Mouse (Mus musculus) limb, embryonic 14.5 days (tissue): ENCODE data around the gene Gm5416. TPM values are rescaled to one million over a fixed set of nuclear protein-coding genes. Genes with fewer than 3 reads are reported as not detected.
"Not testable (repeated sequence)": the region's sequence is repeated elsewhere in the genome, so short reads cannot be mapped to it uniquely, and the experiment has no call there.

Experiments
- ATAC-seq: fragments of 200-750 bp; cut with Nextera tagmentation; 2 replicates; pipeline ENCODE4 v1.8.0; 2017; ENCODE audit warnings: low read depth, moderate number of reproducible peaks, moderate TSS enrichment; ENCODE audit not compliant: low FRiP score
- DNase-seq: peaks from one replicate; pipeline ENCODE4 v3.0.0-alpha.2; 2015; ENCODE audit warnings: low spot score
- H3K27ac ChIP-seq: fragments of 300-500 bp; sonication (generic); replicated peaks from 2 replicates; pipeline ENCODE4 v1.5.1; 2014; ENCODE audit warnings: low read depth, mild to moderate bottlenecking, low read length, moderate library complexity, mixed read lengths
- H3K27me3 ChIP-seq: fragments of 300-500 bp; sonication (generic); 2 replicates; pipeline ENCODE4 v1.6.1; 2014; ENCODE audit warnings: low read length, mixed read lengths; ENCODE audit not compliant: control insufficient read depth, insufficient read depth
- H3K36me3 ChIP-seq: fragments of 300-500 bp; sonication (generic); 2 replicates; pipeline ENCODE4 v1.6.1; 2014; ENCODE audit warnings: mild to moderate bottlenecking, low read length, moderate library complexity, mixed read lengths; ENCODE audit not compliant: control insufficient read depth, insufficient read depth
- H3K4me1 ChIP-seq: fragments of 300-500 bp; sonication (generic); 2 replicates; pipeline ENCODE4 v1.6.1; 2014; ENCODE audit warnings: antibody characterized with exemption, low read length, mixed read lengths; ENCODE audit not compliant: control insufficient read depth, insufficient read depth
- H3K4me2 ChIP-seq: fragments of 300-500 bp; sonication (generic); replicated peaks from 2 replicates; pipeline ENCODE4 v1.6.1; 2014; ENCODE audit warnings: low read depth, mild to moderate bottlenecking, low read length, moderate library complexity; ENCODE audit not compliant: severe bottlenecking
- H3K4me3 ChIP-seq: fragments of 300-500 bp; sonication (generic); replicated peaks from 2 replicates; pipeline ENCODE4 v1.5.1; 2014; ENCODE audit warnings: low read length
- H3K9ac ChIP-seq: fragments of 300-500 bp; sonication (generic); 2 replicates; pipeline ENCODE4 v1.6.1; 2014; ENCODE audit warnings: mild to moderate bottlenecking, low read depth, low read length, moderate library complexity; ENCODE audit not compliant: severe bottlenecking
- H3K9me3 ChIP-seq: fragments of 300-500 bp; sonication (generic); 2 replicates; pipeline ENCODE4 v1.6.1; 2016; ENCODE audit warnings: low read length; ENCODE audit not compliant: control insufficient read depth
- POLR2A ChIP-seq: fragments of 200-500 bp; IDR thresholded peaks from 2 replicates; pipeline ENCODE4 v1.8.0; 2012; ENCODE audit warnings: inconsistent platforms, mild to moderate bottlenecking, moderate library complexity, borderline replicate concordance; ENCODE audit not compliant: insufficient read depth, insufficient read length; ENCODE audit errors: extremely low read depth
- WGBS: fragments of 180-500 bp; shearing (Covaris S2); extraction: QIAGEN DNeasy Blood & Tissue Kit; methylation state at CpG from one replicate; pipeline ENCODE4 v1.1.7; 2014; 5-methylcytosine and 5-hydroxymethylcytosine counted together
- polyA plus RNA-seq, 2 experiments: library from polyadenylated mRNA; depleted of rRNA in 1 of 2; stranded (reverse) in 1 of 2; unstranded in 1 of 2; fragments of >200 nt; fragmentation: Nextera tagmentation in 1 of 2; extraction: Ambion mirVana in 1 of 2; gene quantifications; 2 replicates each; pipeline versions ENCODE4 v1.2.1 to v1.2.3; 2012 to 2014

The Gm5416 gene
- polyA plus RNA-seq, 2 experiments, result not detected

DNA sequence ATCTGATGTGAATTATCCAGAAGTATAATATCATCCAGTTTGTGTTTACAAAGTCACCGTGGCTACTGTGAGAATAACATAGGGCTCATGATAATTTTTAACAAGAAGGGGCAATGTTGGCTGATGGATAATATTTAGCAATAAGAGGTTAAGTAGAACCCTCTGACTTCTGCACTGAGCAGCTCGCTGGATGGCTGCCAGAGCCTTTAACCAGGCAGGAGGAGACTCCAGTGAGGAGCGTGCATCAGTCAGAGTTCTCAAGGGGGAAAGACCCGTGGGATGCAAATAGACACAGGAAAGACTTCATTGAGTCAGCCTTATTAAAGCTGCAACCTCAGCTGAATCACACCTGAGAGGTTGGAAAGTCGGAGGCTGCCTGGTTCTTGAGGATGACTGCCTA lies 6.4 kb upstream of the Gm5416 start:
- H3K4me3 ChIP-seq, result no peak overlapping the region
- no peaks in the 10 kb centered on the region for H3K9me3 ChIP-seq
- ATAC-seq, result no peak
- H3K4me1 ChIP-seq, result no peaks in the 10 kb centered on the region
- WGBS, result 71% methylated on average over 5 of the region's 5 CpGs
- no peak for DNase-seq
- no peaks in the 10 kb centered on the region for H3K36me3 ChIP-seq
- no peak overlapping the region for H3K9ac ChIP-seq
- H3K27me3 ChIP-seq, result no peaks in the 10 kb centered on the region
- H3K4me2 ChIP-seq, result no peak overlapping the region
- no peak overlapping the region for H3K27ac ChIP-seq
- TF ChIP-seq POLR2A, result no peak

DNA sequence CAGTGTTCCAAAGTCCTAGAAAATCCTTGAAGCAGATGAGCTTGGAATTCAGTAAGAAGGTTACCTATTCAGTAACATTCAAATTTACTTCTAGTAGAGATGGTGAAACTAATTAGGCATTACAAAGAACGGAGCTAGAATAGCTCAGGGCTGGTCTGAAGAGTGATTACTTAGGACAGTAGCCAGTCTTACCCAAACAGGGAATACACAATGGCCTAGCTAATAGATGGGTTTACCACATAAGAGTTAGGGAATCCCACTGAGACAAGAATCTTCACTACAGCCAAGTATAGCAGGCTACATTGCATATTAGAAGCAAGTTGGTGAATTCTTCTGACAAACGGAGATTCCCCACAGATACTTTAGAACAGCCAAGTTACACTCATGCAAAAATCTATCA lies 4.5 kb upstream of the Gm5416 start:
- not testable (repeated sequence) for H3K4me3 ChIP-seq, DNase-seq, H3K27ac ChIP-seq, H3K9ac ChIP-seq, ATAC-seq, H3K36me3 ChIP-seq, H3K9me3 ChIP-seq, H3K27me3 ChIP-seq, H3K4me1 ChIP-seq, H3K4me2 ChIP-seq
- 44% methylated on average over 2 of the region's 2 CpGs for WGBS

DNA sequence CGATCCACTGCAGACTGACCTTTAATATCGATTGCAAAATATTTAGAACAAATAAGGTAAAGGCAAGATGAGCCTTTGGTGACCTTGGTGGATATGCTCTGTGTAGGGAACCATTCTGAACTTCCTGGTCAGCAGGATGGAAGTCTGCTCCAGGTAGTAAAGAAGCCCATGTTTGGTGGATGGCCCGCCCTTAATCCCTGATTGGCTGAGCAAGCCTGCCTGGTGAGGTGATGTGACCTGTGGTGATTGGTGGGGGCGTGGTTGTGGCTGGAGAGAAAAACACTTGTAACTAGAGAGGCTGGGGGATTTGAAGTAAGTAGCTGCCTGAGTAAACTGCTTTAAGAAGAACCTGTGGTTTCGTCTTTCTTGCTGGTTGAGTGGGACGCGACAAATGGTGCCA lies 11.0 kb downstream of the Gm5416 start, which contains the start of gene 2010005H15Rik:
TSS of gene 2010005H15Rik (plus strand) at position 301 of the 400 bp plus-strand sequence.
- H3K9me3 ChIP-seq, H3K36me3 ChIP-seq, H3K27me3 ChIP-seq, H3K4me1 ChIP-seq, H3K9ac ChIP-seq, H3K4me2 ChIP-seq, DNase-seq, H3K27ac ChIP-seq, H3K4me3 ChIP-seq, ATAC-seq: not testable (repeated sequence)
- 86% methylated on average over 7 of the region's 7 CpGs for WGBS

DNA sequence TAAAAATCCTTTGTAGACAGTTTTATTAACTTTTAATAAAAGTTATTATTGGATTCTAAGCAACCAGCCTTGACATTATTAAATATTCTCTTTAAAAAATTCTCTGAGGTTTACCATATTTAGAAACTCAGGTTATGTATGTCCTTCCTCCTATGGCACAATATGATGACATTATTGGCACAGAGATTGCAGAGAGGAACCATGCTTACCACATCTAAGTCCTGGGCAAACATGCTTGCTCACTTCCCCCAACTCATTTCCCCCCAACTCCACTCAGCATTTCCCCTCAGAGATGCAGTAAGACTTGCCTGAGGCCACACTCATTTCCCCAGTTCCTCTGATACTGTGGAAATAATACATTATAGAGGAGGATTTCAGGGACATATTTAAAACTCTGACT lies 50.4 kb downstream of the Gm5416 start:
- not testable (repeated sequence) for H3K27me3 ChIP-seq, H3K27ac ChIP-seq, DNase-seq, H3K4me2 ChIP-seq, H3K9me3 ChIP-seq, ATAC-seq, H3K4me3 ChIP-seq, H3K36me3 ChIP-seq, H3K9ac ChIP-seq, H3K4me1 ChIP-seq

Other genes starting within 250 kb of the Gm5416 start
- 14.7 and 15.4 TPM in 2 replicates for gene Kpna1, start 231.7 kb upstream of the Gm5416 start, polyA plus RNA-seq (2012; rRNA removed)
- gene Kpna1, start 231.7 kb upstream of the Gm5416 start, polyA plus RNA-seq (2014; fragmentation: Nextera tagmentation; extraction: Ambion mirVana), result 38.7 and 39.5 TPM in 2 replicates
- gene Wdr5b, start 169.2 kb upstream of the Gm5416 start, polyA plus RNA-seq (2012; rRNA removed), result 5.2 and 6.1 TPM in 2 replicates
- 11.9 and 13.7 TPM in 2 replicates for gene Wdr5b, start 169.2 kb upstream of the Gm5416 start, polyA plus RNA-seq (2014; fragmentation: Nextera tagmentation; extraction: Ambion mirVana)
- gene Fam162a, start 138.8 kb upstream of the Gm5416 start, polyA plus RNA-seq (2012; rRNA removed), result 128 and 270 TPM in 2 replicates
- 474 and 497 TPM in 2 replicates for gene Fam162a, start 138.8 kb upstream of the Gm5416 start, polyA plus RNA-seq (2014; fragmentation: Nextera tagmentation; extraction: Ambion mirVana)
- gene Ccdc58, start 138.7 kb upstream of the Gm5416 start, polyA plus RNA-seq (2012; rRNA removed), result 47.3 and 56.2 TPM in 2 replicates
- gene Ccdc58, start 138.7 kb upstream of the Gm5416 start, polyA plus RNA-seq (2014; fragmentation: Nextera tagmentation; extraction: Ambion mirVana), result 70.1 and 70.2 TPM in 2 replicates
- gene Csta1, start 79.2 kb upstream of the Gm5416 start, polyA plus RNA-seq (2012; rRNA removed), result 0.36 and 0.83 TPM in 2 replicates
- gene Csta1, start 79.2 kb upstream of the Gm5416 start, polyA plus RNA-seq (2014; fragmentation: Nextera tagmentation; extraction: Ambion mirVana), result 2.1 and 2.7 TPM in 2 replicates
- gene Stfa2l1, start 53.6 kb upstream of the Gm5416 start, polyA plus RNA-seq (2012; rRNA removed), result 1.2 and 1.8 TPM in 2 replicates
- gene Stfa2l1, start 53.6 kb upstream of the Gm5416 start, polyA plus RNA-seq (2014; fragmentation: Nextera tagmentation; extraction: Ambion mirVana), result 0.76 and 1.9 TPM in 2 replicates
- gene Gm5483, start 26.2 kb upstream of the Gm5416 start, polyA plus RNA-seq (2012; rRNA removed), result 1.7 and 3.5 TPM in 2 replicates
- gene Gm5483, start 26.2 kb upstream of the Gm5416 start, polyA plus RNA-seq (2014; fragmentation: Nextera tagmentation; extraction: Ambion mirVana), result 0.58 and 5.1 TPM in 2 replicates
- 0.22 and 0.44 TPM in 2 replicates for gene 2010005H15Rik, start 11.1 kb downstream of the Gm5416 start, polyA plus RNA-seq (2012; rRNA removed)
- not detected in 2 replicates for gene 2010005H15Rik, start 11.1 kb downstream of the Gm5416 start, polyA plus RNA-seq (2014; fragmentation: Nextera tagmentation; extraction: Ambion mirVana)
- gene Stfa1, start 66.5 kb downstream of the Gm5416 start, polyA plus RNA-seq (2012; rRNA removed), result 3.5 and 6.5 TPM in 2 replicates
- gene Stfa1, start 66.5 kb downstream of the Gm5416 start, polyA plus RNA-seq (2014; fragmentation: Nextera tagmentation; extraction: Ambion mirVana), result 5.8 and 13.8 TPM in 2 replicates
- gene BC117090, start 123.9 kb downstream of the Gm5416 start, polyA plus RNA-seq (2012; rRNA removed), result not detected in 2 replicates
- gene BC117090, start 123.9 kb downstream of the Gm5416 start, polyA plus RNA-seq (2014; fragmentation: Nextera tagmentation; extraction: Ambion mirVana), result 0.77 TPM in 1 of 2 replicates, not detected in the other
- gene BC100530, start 157.3 kb downstream of the Gm5416 start, polyA plus RNA-seq (2012; rRNA removed), result 8.4 and 14.3 TPM in 2 replicates
- gene BC100530, start 157.3 kb downstream of the Gm5416 start, polyA plus RNA-seq (2014; fragmentation: Nextera tagmentation; extraction: Ambion mirVana), result 25.2 and 42.7 TPM in 2 replicates
- gene Stfa2, start 198.1 kb downstream of the Gm5416 start, polyA plus RNA-seq (2012; rRNA removed), result 0.22 and 0.47 TPM in 2 replicates
- gene Stfa2, start 198.1 kb downstream of the Gm5416 start, polyA plus RNA-seq (2014; fragmentation: Nextera tagmentation; extraction: Ambion mirVana), result 0.76 TPM in 1 of 2 replicates, not detected in the other
- gene Stfa3, start 245.0 kb downstream of the Gm5416 start, polyA plus RNA-seq (2012; rRNA removed), result 4.8 and 8.9 TPM in 2 replicates
- gene Stfa3, start 245.0 kb downstream of the Gm5416 start, polyA plus RNA-seq (2014; fragmentation: Nextera tagmentation; extraction: Ambion mirVana), result 4.1 and 7.9 TPM in 2 replicates